Mouse (Mus musculus): ENCODE results near the gene Wdr86. TPM values are rescaled to one million over a fixed set of nuclear protein-coding genes. Genes with fewer than 3 reads are reported as not detected.
A peak's percentile ranks its signal among the peaks of the same experiment; 100 is the strongest.

Gene Wdr86
- polyA plus RNA-seq, 1 experiment from 2014 or later: 4.9 TPM

GRCm38 (mm10) chr5:24750321-24751304 lies 20.1 kb upstream of the Wdr86 start:
- H3K9ac ChIP-seq (replicated peaks): peak overlapping the region; percentile 77
- peak overlapping the region; percentile 75 for H3K27ac ChIP-seq
- H3K4me1 ChIP-seq (replicated peaks): peaks cover 30% of the 10 kb centered on the region
- no peaks in the 10 kb centered on the region for H3K9me3 ChIP-seq
- no peaks in the 10 kb centered on the region; the same call in 1 of the 2 replicates for H3K27me3 ChIP-seq
- peak overlapping the region; percentile 60 for H3K4me3 ChIP-seq (replicated peaks)
- peak overlapping the region; percentile 88 for H3K4me2 ChIP-seq (replicated peaks)
- under 1% methylated on average over 57 of the region's 59 CpGs for WGBS
- H3K36me3 ChIP-seq: no peaks in the 10 kb centered on the region
- ATAC-seq: peak; percentile 76

GRCm38 (mm10) chr5:24749731-24750130 lies 19.2 kb upstream of the Wdr86 start:
- no peaks in the 10 kb centered on the region for H3K36me3 ChIP-seq
- peak overlapping the region; percentile 69; the same call in 1 of the 2 replicates for H3K27ac ChIP-seq
- peak; percentile 46 for ATAC-seq
- H3K4me3 ChIP-seq (replicated peaks): peak overlapping the region; percentile 60
- peak overlapping the region; percentile 88 for H3K4me2 ChIP-seq (replicated peaks)
- peak overlapping the region; percentile 64; the same call in 1 of the 2 replicates for H3K9ac ChIP-seq (replicated peaks)
- 63% methylated on average over 5 of the region's 5 CpGs for WGBS
- no peaks in the 10 kb centered on the region; the same call in 1 of the 2 replicates for H3K27me3 ChIP-seq
- H3K9me3 ChIP-seq: no peaks in the 10 kb centered on the region
- H3K4me1 ChIP-seq (replicated peaks): peaks cover 30% of the 10 kb centered on the region

DNA sequence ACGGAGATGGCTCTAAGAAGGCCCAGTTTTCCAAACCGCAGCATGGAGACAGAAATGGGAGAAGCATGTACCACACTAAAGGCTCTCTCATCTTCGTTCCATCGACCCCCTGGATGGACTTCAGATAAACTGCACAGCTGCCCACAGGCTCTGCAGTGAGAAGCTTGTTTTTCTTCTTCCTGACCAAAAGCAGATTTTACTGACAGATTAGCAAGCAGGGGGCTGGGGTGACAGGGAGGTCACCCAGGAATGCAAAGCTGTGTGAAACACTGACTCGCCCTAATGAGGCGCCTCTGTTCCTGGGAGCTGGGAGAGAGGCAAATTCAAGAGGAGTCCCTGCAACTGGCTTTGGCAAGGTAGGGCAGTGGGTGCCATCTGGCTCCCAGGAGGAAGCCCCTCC lies 17.0 kb upstream of the Wdr86 start:
- 13% methylated on average over 6 of the region's 6 CpGs for WGBS
- no peak overlapping the region for H3K9ac ChIP-seq (replicated peaks)

GRCm38 (mm10) chr5:24743956-24744355 lies 13.4 kb upstream of the Wdr86 start:
- H3K27me3 ChIP-seq: no peaks in the 10 kb centered on the region
- H3K9me3 ChIP-seq: no peaks in the 10 kb centered on the region
- no peak overlapping the region for H3K4me3 ChIP-seq (replicated peaks)
- no peak overlapping the region for H3K27ac ChIP-seq
- peaks cover 7% of the 10 kb centered on the region; the same call in 1 of the 2 replicates for H3K4me1 ChIP-seq (replicated peaks)
- no peak overlapping the region for H3K9ac ChIP-seq (replicated peaks)
- ATAC-seq: no peak
- 95% methylated on average over 10 of the region's 10 CpGs for WGBS
- no peak overlapping the region for H3K4me2 ChIP-seq (replicated peaks)
- H3K36me3 ChIP-seq: no peaks in the 10 kb centered on the region

More for the DNA sequence above, 17.0 kb upstream of the Wdr86 start:
- ATAC-seq: no peak
- Histone ChIP-seq H3K27me3 (no peaks in the 10 kb centered on the region), H3K9me3 (no peaks in the 10 kb centered on the region), H3K4me2 (replicated peaks) (no peak overlapping the region), H3K4me3 (replicated peaks) (no peak overlapping the region), H3K27ac (no peak overlapping the region), H3K36me3 (no peaks in the 10 kb centered on the region), H3K4me1 (replicated peaks) (peaks cover 30% of the 10 kb centered on the region)

GRCm38 (mm10) chr5:24741172-24741885 lies 10.8 kb upstream of the Wdr86 start:
- WGBS: 83% methylated on average over 15 of the region's 15 CpGs
- no peak overlapping the region for H3K4me2 ChIP-seq (replicated peaks)
- no peak overlapping the region for H3K9ac ChIP-seq (replicated peaks)
- H3K9me3 ChIP-seq: no peaks in the 10 kb centered on the region
- no peaks in the 10 kb centered on the region for H3K36me3 ChIP-seq
- H3K27ac ChIP-seq: no peak overlapping the region
- no peaks in the 10 kb centered on the region for H3K27me3 ChIP-seq
- no peak for ATAC-seq
- no peak overlapping the region for H3K4me3 ChIP-seq (replicated peaks)
- no peaks in the 10 kb centered on the region for H3K4me1 ChIP-seq (replicated peaks)

- Histone ChIP-seq H3K9me3 (no peaks in the 10 kb centered on the region), H3K9ac (replicated peaks) (no peak overlapping the region), H3K4me2 (replicated peaks) (no peak overlapping the region), H3K27me3 (no peaks in the 10 kb centered on the region), H3K36me3 (no peaks in the 10 kb centered on the region), H3K4me1 (replicated peaks) (no peaks in the 10 kb centered on the region), H3K27ac (no peak overlapping the region), H3K4me3 (replicated peaks) (no peak overlapping the region)
- WGBS: 75% methylated on average over 15 of the region's 15 CpGs
- no peak for ATAC-seq
These were observed 8.7 kb upstream of the Wdr86 start for GRCm38 (mm10) chr5:24739141-24739753.

DNA sequence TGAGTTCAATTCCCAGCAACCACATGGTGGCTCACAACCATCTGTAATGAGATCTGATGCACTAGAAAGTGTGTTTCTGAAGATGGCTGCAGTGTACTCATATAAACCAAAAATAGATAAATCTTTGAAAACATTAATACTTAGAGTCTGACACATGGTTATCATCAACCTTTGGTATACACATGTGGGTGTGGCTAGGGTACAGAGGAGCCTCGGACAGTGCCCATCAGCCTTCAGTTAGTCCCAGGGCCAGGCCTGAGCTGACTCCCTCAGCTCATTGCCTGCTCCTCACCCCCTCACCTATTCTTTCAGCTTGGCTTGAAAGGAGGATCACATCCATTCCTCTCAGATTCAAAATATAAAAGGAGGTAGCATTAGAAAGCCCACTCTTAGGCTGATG lies 8.0 kb upstream of the Wdr86 start:
- Histone ChIP-seq H3K4me1 (replicated peaks) (peaks cover 4% of the 10 kb centered on the region; the same call in 1 of the 2 replicates), H3K4me2 (replicated peaks) (no peak overlapping the region), H3K9ac (replicated peaks) (no peak overlapping the region), H3K27me3 (no peaks in the 10 kb centered on the region), H3K36me3 (no peaks in the 10 kb centered on the region), H3K9me3 (no peaks in the 10 kb centered on the region), H3K27ac (no peak overlapping the region), H3K4me3 (replicated peaks) (no peak overlapping the region)
- 86% methylated on average over 1 of the region's 1 CpGs for WGBS
- no peak for ATAC-seq

DNA sequence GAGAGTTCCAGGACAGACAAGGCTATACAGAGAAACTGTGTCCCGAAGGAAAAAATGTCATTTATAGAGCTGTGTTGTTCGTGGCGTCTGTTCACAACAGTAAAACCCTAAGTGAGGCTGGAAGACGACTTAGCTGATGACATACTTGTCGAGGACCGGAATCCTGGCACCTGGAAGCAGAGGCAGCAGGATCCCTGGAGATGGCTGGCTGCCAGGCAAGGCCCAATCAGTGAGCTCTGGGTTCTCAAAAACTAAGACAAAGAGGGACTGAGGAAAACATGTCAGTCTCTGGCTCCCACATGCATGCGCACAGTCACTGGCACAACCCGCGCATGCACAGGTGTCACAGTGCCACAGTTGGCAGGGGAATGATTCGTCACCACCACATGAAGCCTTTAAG lies 7.1 kb upstream of the Wdr86 start:
- Histone ChIP-seq H3K27ac (no peak overlapping the region), H3K4me3 (replicated peaks) (no peak overlapping the region), H3K9me3 (no peaks in the 10 kb centered on the region), H3K36me3 (no peaks in the 10 kb centered on the region), H3K4me1 (replicated peaks) (peaks cover 13% of the 10 kb centered on the region), H3K27me3 (no peaks in the 10 kb centered on the region), H3K9ac (replicated peaks) (no peak overlapping the region), H3K4me2 (replicated peaks) (no peak overlapping the region)
- 94% methylated on average over 10 of the region's 10 CpGs for whole genome bisulfite sequencing
- no peak for ATAC-seq

DNA sequence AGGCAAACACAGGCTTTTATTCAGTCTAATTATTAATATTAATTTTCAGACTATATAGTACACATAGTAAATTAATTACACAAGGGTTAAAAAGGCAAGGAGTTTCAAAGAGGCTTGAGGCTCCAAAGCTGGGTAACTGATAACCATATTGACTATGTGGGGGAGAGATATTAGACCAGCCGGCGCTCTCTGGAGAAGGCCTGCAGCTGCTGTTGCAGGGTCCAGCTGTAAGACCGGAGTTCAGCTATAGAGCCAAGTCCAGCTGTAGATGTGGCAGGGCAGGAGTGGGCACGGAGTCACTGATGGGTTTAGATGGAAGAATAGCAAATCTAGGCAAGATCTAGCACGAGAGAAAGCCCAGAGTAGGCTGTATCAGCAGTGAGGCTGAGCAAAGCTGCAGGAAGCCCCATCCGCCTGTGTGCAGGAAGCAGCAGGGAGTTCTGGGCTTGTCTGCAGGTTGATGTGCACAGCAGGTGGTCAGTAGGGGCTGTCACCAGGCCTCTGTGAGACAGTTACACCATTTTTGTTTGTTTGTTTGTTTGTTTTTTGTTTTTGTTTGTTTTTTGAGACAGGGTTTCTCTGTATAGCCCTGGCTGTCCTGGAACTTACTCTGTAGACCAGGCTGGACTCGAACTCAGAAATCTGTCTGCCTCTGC lies 3.4 kb upstream of the Wdr86 start:
- 71% methylated on average over 7 of the region's 7 CpGs for WGBS
- no peak for ATAC-seq
- H3K27me3 ChIP-seq: peaks cover 33% of the 10 kb centered on the region
- H3K4me3 ChIP-seq (replicated peaks): no peak overlapping the region
- peaks cover 28% of the 10 kb centered on the region for H3K4me1 ChIP-seq (replicated peaks)
- H3K4me2 ChIP-seq (replicated peaks): no peak overlapping the region
- no peaks in the 10 kb centered on the region for H3K9me3 ChIP-seq
- no peak overlapping the region for H3K27ac ChIP-seq
- no peak overlapping the region for H3K9ac ChIP-seq (replicated peaks)
- no peaks in the 10 kb centered on the region for H3K36me3 ChIP-seq

- peak; percentile 25; the same call in 1 of the 2 replicates for ATAC-seq
These were observed 2.6 kb upstream of the Wdr86 start for GRCm38 (mm10) chr5:24733134-24733533.

GRCm38 (mm10) chr5:24730986-24731385 lies 459 bp upstream of the Wdr86 start:
- H3K9ac ChIP-seq (replicated peaks): no peak overlapping the region
- H3K4me3 ChIP-seq (replicated peaks): peak overlapping the region; percentile 33
- peaks cover 28% of the 10 kb centered on the region for H3K4me1 ChIP-seq (replicated peaks)
- peak overlapping the region; percentile 56 for H3K4me2 ChIP-seq (replicated peaks)
- no peaks in the 10 kb centered on the region for H3K9me3 ChIP-seq
- ATAC-seq: no peak
- H3K27me3 ChIP-seq: peaks cover 43% of the 10 kb centered on the region
- WGBS: 3% methylated on average over 15 of the region's 15 CpGs
- no peaks in the 10 kb centered on the region for H3K36me3 ChIP-seq
- H3K27ac ChIP-seq: no peak overlapping the region

More at GRCm38 (mm10) chr5:24733134-24733533, 2.6 kb upstream of the Wdr86 start:
- H3K4me3 ChIP-seq (replicated peaks): no peak overlapping the region
- no peak overlapping the region for H3K27ac ChIP-seq
- no peaks in the 10 kb centered on the region for H3K36me3 ChIP-seq
- H3K4me2 ChIP-seq (replicated peaks): no peak overlapping the region
- H3K9me3 ChIP-seq: no peaks in the 10 kb centered on the region
- H3K27me3 ChIP-seq: peaks cover 40% of the 10 kb centered on the region
- H3K9ac ChIP-seq (replicated peaks): no peak overlapping the region
- WGBS: 5% methylated on average over 8 of the region's 8 CpGs
- H3K4me1 ChIP-seq (replicated peaks): peaks cover 28% of the 10 kb centered on the region

Data from midbrain, embryonic 13.5 days (tissue).